Mouse (Mus musculus) myocyte (in vitro differentiated cells): ENCODE data around the gene Grb7. TPM values are rescaled to one million over a fixed set of nuclear protein-coding genes. Genes with fewer than 3 reads are reported as not detected.
A peak's percentile ranks its signal among the peaks of the same experiment; 100 is the strongest.

Experiments
- H3K27me3 ChIP-seq: one replicate; pipeline ENCODE4 v1.6.1; 2011; ENCODE audit not compliant: control insufficient read depth, insufficient read depth, insufficient read length
- H3K36me3 ChIP-seq: one replicate; pipeline ENCODE4 v1.6.1; 2011; ENCODE audit not compliant: control insufficient read depth, insufficient read depth
- H3K4me2 ChIP-seq: one replicate; pipeline ENCODE4 v1.6.1; 2011; ENCODE audit warnings: low read depth, control low read depth
- H3K4me3 ChIP-seq: one replicate; pipeline ENCODE4 v1.5.1; 2011; ENCODE audit warnings: mild to moderate bottlenecking, control low read depth, moderate library complexity
- H3K79me2 ChIP-seq: one replicate; pipeline ENCODE4 v1.6.1; 2011; ENCODE audit not compliant: control insufficient read depth, insufficient read depth
- H3ac ChIP-seq: one replicate; pipeline ENCODE4 v1.6.1; 2011; ENCODE audit not compliant: control insufficient read depth, insufficient read length
- CEBPB ChIP-seq: IDR thresholded peaks from 2 replicates; pipeline ENCODE4 v1.6.1; 2011; ENCODE audit warnings: mild to moderate bottlenecking, moderate library complexity; ENCODE audit not compliant: poor library complexity, insufficient read depth, severe bottlenecking
- E2F4 ChIP-seq: IDR thresholded peaks from one replicate; pipeline ENCODE4 v1.6.1; 2011; ENCODE audit warnings: mild to moderate bottlenecking, control low read depth, moderate library complexity; ENCODE audit not compliant: insufficient read depth
- MAX ChIP-seq: IDR thresholded peaks from one replicate; pipeline ENCODE4 v1.6.1; 2011; ENCODE audit warnings: low read depth, mild to moderate bottlenecking, control low read depth
- MYOD1 ChIP-seq, 3 experiments: IDR thresholded peaks; one replicate each; pipeline ENCODE4 v1.6.1; 2011; ENCODE audit warnings: control low read depth in 2 of 3, low read depth in 2 of 3, mild to moderate bottlenecking in 2 of 3, moderate library complexity in 1 of 3; ENCODE audit not compliant: insufficient read length in 2 of 3, control insufficient read depth in 1 of 3
- MYOG ChIP-seq, 3 experiments: IDR thresholded peaks; one replicate each; pipeline ENCODE4 v1.6.1; 2011; ENCODE audit warnings: control low read depth in 2 of 3, low read depth in 2 of 3, mild to moderate bottlenecking in 2 of 3; ENCODE audit not compliant: insufficient read length in 2 of 3, control insufficient read depth in 1 of 3, insufficient read depth in 1 of 3
- POLR2A ChIP-seq: IDR thresholded peaks from one replicate; pipeline ENCODE4 v1.6.1; 2011; ENCODE audit warnings: low read depth, mild to moderate bottlenecking, control low read depth, moderate library complexity; ENCODE audit not compliant: insufficient read length
- POLR2AphosphoS2 ChIP-seq: IDR thresholded peaks from one replicate; pipeline ENCODE4 v1.6.1; 2011; ENCODE audit warnings: low read depth, control low read depth; ENCODE audit not compliant: insufficient read length
- REST ChIP-seq: IDR thresholded peaks from one replicate; pipeline ENCODE4 v1.6.1; 2011; ENCODE audit warnings: mild to moderate bottlenecking, control low read depth, moderate library complexity; ENCODE audit not compliant: insufficient read depth, insufficient read length
- SRF ChIP-seq: IDR thresholded peaks from one replicate; pipeline ENCODE4 v1.6.1; 2011; ENCODE audit warnings: low read depth; ENCODE audit not compliant: control insufficient read depth, insufficient read length
- TCF12 ChIP-seq: IDR thresholded peaks from one replicate; pipeline ENCODE4 v1.6.1; 2011; ENCODE audit warnings: mild to moderate bottlenecking, control low read depth; ENCODE audit not compliant: poor library complexity, insufficient read depth, severe bottlenecking
- TCF3 ChIP-seq: IDR thresholded peaks from one replicate; pipeline ENCODE4 v1.6.1; 2011; ENCODE audit warnings: low read depth, control low read depth; ENCODE audit not compliant: insufficient read length
- USF1 ChIP-seq: IDR thresholded peaks from one replicate; pipeline ENCODE4 v1.6.1; 2011; ENCODE audit warnings: low read depth, mild to moderate bottlenecking, control low read depth, moderate library complexity
- polyA plus RNA-seq: library from polyadenylated mRNA; unstranded; fragments of >200 nt; fragmentation: generic; extraction: Trizol; gene quantifications from one replicate; pipeline ENCODE4 v1.2.1, GENCODE M21; 2012; ENCODE audit warnings: missing spikeins

Grb7 gene
- polyA plus RNA-seq, 1 experiment, result not detected

DNA sequence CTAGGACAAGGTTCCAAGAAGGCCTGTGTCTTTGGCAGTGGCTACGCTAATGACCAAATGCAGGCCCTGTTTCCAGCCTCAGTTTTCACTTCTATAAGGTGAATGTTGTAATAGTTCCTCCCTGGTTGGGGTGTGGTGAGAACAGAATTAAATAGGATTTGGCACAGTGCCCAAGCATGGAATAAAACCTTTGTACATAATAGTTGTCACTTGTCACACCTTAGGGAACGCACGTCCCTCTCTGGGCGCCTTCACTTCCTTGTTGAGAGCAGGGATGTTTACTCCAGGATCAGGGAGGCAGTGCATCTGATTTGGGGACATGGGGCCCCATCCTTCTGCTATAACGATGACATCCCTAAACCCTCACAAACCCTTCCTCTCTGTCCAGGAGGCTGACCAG is 17.8 kb upstream of the Grb7 start:
- H3K36me3 ChIP-seq, result peaks cover 30% of the 10 kb centered on the region
- H3K4me2 ChIP-seq, result no peak overlapping the region
- no peaks in the 10 kb centered on the region for H3K79me2 ChIP-seq
- TF ChIP-seq MYOD1 (IDR thresholded peaks at IDR 0.05; ENCODE audit: control insufficient read depth in 1 of 3, insufficient read length in 2 of 3, low read depth in 2 of 3), result no peak
- no peak for TF ChIP-seq TCF3
- no peak for TF ChIP-seq CEBPB
- no peak for TF ChIP-seq SRF
- no peak for TF ChIP-seq REST
- no peak for TF ChIP-seq POLR2A
- no peak for TF ChIP-seq MAX
- TF ChIP-seq USF1, result no peak
- TF ChIP-seq POLR2AphosphoS2, result no peak
- TF ChIP-seq MYOG (IDR thresholded peaks at IDR 0.05; ENCODE audit: control insufficient read depth in 1 of 3, insufficient read depth in 1 of 3, insufficient read length in 2 of 3, low read depth in 2 of 3), result no peak
- no peak for TF ChIP-seq E2F4
- TF ChIP-seq TCF12, result no peak
- H3K27me3 ChIP-seq, result no peaks in the 10 kb centered on the region
- H3K4me3 ChIP-seq, result no peak overlapping the region
- H3ac ChIP-seq, result no peak overlapping the region

DNA sequence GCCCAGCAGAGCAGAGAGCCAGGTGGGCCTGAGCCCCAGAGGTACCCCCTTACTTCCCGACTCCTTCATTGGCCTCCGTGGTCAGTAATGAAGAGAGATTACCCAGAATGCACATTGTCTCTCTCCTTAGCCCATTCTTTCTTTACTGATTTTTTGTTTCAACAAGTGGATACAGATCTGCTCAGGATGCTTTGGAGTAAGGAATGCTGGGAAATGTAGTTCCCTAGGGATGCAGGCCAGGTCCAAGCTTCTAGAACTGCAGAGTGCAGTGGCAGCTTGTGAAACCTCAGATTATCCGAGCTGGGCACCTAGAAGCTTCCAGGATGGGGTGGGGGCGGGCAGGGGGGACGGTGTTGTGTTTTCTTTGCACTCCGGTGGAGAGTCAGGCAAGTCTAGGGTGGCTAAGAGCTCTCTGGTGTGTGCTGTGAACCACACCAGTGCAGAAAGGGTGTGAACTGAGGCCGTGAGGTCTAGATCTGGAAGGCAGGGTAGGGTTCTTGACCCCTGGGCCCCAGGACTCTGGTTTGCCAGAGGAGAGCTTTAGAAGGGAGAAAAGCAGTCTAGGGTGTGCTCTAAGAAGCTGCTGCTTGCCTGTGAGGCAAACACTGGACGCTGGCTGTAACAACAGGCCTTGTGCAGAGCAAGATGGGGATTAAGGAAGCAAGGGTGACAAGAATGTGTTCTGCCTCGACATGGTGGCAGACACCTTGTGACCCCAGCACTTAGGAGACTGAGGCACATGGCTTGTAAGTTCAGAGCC is 14.3 kb upstream of the Grb7 start:
- H3K4me3 ChIP-seq, result no peak overlapping the region
- H3K4me2 ChIP-seq, result no peak overlapping the region
- no peak for TF ChIP-seq CEBPB
- TF ChIP-seq MYOG (IDR thresholded peaks at IDR 0.05; ENCODE audit: control insufficient read depth in 1 of 3, insufficient read depth in 1 of 3, insufficient read length in 2 of 3, low read depth in 2 of 3), result no peak
- TF ChIP-seq POLR2A, result no peak
- no peak for TF ChIP-seq SRF
- no peak for TF ChIP-seq E2F4
- no peak for TF ChIP-seq TCF3
- TF ChIP-seq TCF12, result no peak
- TF ChIP-seq USF1, result no peak
- no peak for TF ChIP-seq REST
- TF ChIP-seq POLR2AphosphoS2, result no peak
- H3K27me3 ChIP-seq, result no peaks in the 10 kb centered on the region
- H3ac ChIP-seq, result no peak overlapping the region
- peaks cover 26% of the 10 kb centered on the region for H3K36me3 ChIP-seq
- H3K79me2 ChIP-seq, result no peaks in the 10 kb centered on the region

DNA sequence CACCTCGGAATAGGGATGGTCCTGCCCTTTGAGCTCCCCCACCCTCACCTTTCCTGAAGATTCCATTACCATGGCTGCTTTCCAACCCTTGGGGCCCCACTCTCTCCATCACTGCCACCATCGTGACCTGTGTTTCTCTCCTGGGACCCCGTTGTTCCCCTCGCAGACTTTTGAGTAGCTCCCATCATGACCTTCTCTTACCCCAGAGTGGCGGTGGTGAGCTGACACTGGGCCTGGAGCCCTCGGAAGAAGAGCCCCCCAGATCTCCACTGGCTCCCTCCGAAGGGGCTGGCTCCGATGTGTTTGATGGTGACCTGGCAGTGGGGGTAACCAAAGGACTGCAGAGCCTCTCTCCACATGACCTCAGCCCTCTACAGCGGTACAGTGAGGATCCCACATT is 10.5 kb upstream of the Grb7 start:
- Histone ChIP-seq H3K4me2 (no peak overlapping the region), H3K36me3 (peaks cover 10% of the 10 kb centered on the region), H3K27me3 (no peaks in the 10 kb centered on the region), H3K4me3 (no peak overlapping the region), H3K79me2 (no peaks in the 10 kb centered on the region), H3ac (no peak overlapping the region)
- TF ChIP-seq POLR2AphosphoS2 (no peak), TCF3 (no peak), REST (no peak), MYOG (IDR thresholded peaks at IDR 0.05; ENCODE audit: control insufficient read depth in 1 of 3, insufficient read depth in 1 of 3, insufficient read length in 2 of 3, low read depth in 2 of 3) (no peak), CEBPB (no peak), MYOD1 (IDR thresholded peaks at IDR 0.05; ENCODE audit: control insufficient read depth in 1 of 3, insufficient read length in 2 of 3, low read depth in 2 of 3) (no peak), SRF (no peak), TCF12 (no peak), MAX (no peak), POLR2A (no peak), USF1 (no peak), E2F4 (no peak)

DNA sequence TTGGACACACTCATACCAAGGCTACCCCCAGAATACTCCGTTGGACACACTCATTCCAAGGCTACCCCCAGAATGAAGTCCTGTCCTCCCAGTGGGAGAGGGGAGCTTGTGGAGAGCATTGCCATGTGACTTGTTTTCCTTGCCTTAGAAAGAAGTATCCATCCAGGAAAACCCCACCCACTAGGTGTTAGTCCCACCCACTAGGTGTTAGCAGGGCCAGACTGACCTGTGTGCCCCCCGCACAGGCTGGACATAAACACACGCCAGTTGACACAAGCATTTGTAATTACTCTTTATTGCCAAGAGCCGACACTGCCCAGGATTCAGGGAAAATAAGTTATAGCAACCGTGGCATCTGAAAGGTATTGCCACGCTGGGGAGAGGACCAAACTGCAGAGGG is 8.8 kb upstream of the Grb7 start:
- Histone ChIP-seq H3K27me3 (no peaks in the 10 kb centered on the region), H3ac (no peak overlapping the region), H3K4me3 (peak overlapping the region; percentile 58), H3K4me2 (peak overlapping the region; percentile 89), H3K79me2 (no peaks in the 10 kb centered on the region), H3K36me3 (peaks cover 3% of the 10 kb centered on the region)
- TF ChIP-seq MYOG (IDR thresholded peaks at IDR 0.05; ENCODE audit: control insufficient read depth in 1 of 3, insufficient read depth in 1 of 3, insufficient read length in 2 of 3, low read depth in 2 of 3) (no peak), E2F4 (no peak), CEBPB (no peak), MYOD1 (IDR thresholded peaks at IDR 0.05; ENCODE audit: control insufficient read depth in 1 of 3, insufficient read length in 2 of 3, low read depth in 2 of 3) (no peak), TCF3 (no peak), TCF12 (no peak), MAX (no peak), REST (no peak), POLR2AphosphoS2 (no peak), POLR2A (no peak), USF1 (no peak), SRF (no peak)
